Mouse (Mus musculus) stomach, postnatal 0 days (tissue): ENCODE data around the gene Ncaph.
"Not testable (repeated sequence)": the region's sequence is repeated elsewhere in the genome, so short reads cannot be mapped to it uniquely, and the experiment has no call there.

ENCODE experiments used
- CTCF ChIP-seq: IDR thresholded peaks from 2 replicates; pipeline ENCODE4 v1.5.1; 2016; ENCODE audit warnings: antibody characterized with exemption, low read depth, mild to moderate bottlenecking, moderate library complexity
- EP300 ChIP-seq: optimal IDR thresholded peaks from 2 replicates; pipeline ENCODE3; 2016; ENCODE audit warnings: antibody characterized with exemption

GRCm38 (mm10) chr2:127090151-127090550 lies 43.6 kb downstream of the Ncaph start:
- TF ChIP-seq CTCF, EP300: not testable (repeated sequence)
